Mouse (Mus musculus): ENCODE results near the gene Usp51.
A peak's percentile ranks its signal among the peaks of the same experiment; 100 is the strongest.
"Not testable (repeated sequence)": the region's sequence is repeated elsewhere in the genome, so short reads cannot be mapped to it uniquely, and the experiment has no call there.

The Usp51 gene

DNA sequence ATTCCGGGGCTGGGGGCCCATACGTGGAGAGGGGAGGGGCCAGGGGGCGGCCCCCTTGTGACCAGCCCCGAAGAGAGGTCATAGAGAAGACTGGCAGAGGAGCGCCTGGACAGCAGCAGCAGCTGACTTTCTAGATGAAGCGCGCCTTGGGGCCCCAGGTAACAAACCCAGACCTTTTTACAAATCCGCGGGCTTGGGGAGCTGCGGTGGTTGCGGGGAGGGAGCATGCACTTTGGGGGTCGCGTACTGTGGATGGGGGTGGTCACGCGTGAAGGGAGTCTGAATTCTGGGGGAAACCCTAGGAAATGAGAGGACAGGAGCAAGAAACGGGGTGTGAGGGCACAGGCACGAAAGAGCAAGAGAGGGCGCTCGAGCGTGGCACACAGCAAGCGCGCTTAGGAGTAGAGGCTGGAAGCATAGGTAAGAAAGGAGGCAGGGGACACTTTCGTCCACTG, at the start of gene Usp51:
Usp51 (plus strand) TSS at position 83 of the 455 bp plus-strand sequence.
- DNase-seq (ENCODE audit: low spot score in 2 of 2), result peak in 1 of 2 experiments; percentile 38

DNA sequence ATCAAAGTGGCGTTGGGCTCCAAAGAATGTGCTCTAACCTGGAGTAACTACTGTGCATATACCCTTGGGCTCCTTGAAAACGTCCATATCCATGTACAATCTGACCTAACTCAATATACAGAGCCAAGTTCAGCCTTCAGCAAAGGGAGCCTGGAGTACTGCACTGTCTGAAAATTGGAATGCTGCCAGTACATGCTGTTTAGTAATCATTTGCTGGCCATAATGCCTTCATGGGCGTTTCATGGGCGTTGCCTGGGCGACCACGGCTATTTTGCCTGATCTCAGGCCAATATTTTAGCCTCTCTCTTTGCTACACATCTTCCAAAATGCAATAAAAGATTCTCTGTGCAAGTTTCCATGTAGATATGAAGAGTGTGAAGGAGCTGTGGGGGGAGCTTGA, 36.7 kb upstream of the Usp51 start:
- no peak for DNase-seq (ENCODE audit: low spot score in 2 of 2)

DNA sequence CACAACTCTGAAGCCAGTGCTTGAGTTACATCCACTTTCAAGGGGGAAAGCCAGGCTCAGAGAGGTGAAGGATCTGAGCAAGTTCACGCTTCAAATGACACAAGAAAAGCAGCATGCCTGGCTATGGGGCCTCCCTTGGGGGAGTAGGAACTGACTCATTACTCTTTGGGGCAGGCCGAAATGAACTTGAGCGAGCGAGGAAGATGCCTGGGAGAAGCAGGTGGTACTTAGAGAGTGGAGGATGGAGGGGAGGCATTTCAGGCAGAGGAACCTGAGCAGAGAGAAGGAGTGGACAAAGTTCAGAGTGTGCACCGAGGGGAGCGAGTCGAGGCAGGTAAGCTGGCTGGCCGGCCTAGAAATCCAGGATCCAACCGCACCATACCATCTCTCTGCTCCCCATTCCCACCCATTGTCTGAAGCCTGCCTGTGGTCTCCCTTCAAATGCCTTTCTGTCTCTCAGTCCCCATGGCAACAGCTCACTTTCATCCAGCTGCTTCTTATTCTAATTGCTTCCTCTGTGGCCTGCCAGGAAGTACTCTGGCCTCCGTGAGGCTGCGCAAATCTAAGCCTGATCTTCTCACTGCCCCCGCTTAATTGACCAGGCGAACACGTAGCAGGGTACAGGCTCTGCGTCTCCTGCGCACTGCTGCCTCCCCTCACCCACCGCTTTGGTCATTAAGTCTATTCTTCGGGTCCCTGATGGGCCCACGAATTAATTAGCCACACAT, 32.6 kb upstream of the Usp51 start:
- not testable (repeated sequence) for DNase-seq (ENCODE audit: low spot score in 2 of 2)

DNA sequence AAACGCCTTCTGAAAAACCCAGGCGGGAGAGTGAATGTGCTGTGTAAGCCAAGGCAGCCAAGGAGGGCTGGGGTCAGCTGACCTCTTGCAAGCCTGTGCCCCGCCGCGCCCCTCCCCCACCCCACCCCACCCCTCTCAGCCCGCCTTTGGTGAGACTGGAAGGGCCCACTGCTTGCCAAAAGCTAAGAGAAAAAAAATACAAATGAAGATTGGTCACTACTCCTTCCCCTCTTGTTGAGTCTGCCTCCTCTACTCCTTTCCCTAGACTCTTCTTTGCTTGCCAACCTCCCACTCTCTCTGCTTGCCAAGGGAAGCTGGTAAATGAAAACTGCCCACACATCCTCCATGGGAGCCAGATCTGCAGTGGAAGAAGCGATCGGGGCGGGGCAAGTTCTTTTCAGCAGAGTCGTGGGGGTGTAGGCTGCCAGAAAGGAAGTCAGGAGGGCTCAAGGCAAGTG, 32.0 kb upstream of the Usp51 start:
- DNase-seq (ENCODE audit: low spot score in 2 of 2), result peak; percentile 45 to 78

DNA sequence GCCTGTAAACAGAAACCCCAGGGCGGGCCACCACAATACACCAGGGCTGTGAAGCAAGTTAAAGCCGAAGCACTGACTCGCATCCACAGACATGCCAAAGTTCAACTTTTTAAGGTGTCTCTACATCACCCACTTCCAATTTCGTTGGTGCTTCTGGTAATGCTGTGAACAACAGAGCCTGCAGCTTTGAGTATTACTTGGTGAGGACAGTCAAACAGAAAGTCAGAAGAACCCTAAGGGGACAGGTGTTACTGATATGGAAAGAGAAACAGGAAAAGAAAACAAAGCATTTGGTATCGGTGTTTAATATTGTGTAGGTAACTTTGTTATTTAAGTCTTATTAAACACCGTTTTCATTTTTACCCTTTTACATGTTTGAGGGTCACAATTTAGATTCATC, 29.7 kb upstream of the Usp51 start:
- DNase-seq (ENCODE audit: low spot score in 2 of 2), result no peak

DNA sequence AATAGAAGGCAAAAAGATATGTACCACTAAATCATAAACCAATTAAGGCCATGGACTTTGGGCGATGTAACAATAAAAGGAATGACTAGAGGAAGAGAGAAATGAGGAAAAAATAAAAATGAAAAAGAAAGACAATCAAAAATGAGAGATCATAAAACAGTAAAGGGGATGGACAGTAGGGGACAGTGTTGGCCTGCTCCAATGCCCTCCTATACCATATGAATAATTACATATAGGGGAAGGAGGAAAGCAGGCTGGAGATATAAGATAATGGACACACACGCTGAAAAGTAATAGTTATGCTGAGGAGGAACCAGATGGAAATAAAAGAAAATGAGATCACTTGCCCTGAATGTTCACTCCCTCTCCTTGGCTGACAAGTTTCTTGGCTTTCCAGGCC, 21.3 kb upstream of the Usp51 start:
- DNase-seq (ENCODE audit: low spot score in 2 of 2), result no peak

DNA sequence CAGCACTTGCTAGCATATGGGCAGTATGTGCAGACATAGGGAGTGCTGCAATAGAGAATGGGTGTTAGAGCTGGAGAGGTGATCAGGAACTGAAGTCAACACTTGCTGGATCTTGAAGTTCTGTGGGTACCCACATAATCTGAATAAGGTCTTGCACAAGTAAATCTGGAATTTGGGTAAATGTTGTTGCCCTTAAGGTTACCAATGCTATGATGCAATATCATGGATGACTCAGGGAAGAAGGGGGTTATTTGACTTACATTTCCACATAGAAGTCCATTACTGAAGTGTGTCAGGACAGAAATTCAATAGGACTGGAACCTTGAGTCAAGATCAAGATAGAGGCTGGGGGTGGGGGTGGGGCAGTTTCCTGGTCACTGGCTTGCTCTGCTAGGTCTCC, 16.4 kb upstream of the Usp51 start:
- DNase-seq (ENCODE audit: low spot score in 2 of 2), result not testable (repeated sequence)

DNA sequence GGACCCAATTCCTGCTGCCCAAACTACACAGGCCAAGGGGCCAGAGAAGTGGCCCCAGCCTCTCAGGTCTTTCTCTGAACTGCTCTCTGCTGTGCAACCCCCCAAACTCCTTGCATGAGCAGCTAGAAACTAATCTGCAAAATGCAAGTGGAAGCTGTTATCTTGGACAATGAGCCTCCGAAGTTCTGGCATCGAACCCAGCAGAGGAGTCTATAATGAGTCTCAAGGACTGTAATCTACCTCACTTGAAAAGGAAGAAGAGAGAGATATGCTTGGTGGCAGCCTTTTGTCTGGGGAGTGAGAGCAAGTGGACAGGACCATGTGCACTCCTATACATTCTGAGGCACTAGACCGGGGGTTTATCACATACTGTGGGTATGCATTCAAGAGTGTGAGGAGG, 10.2 kb upstream of the Usp51 start:
- DNase-seq (ENCODE audit: low spot score in 2 of 2), result not testable (repeated sequence)

DNA sequence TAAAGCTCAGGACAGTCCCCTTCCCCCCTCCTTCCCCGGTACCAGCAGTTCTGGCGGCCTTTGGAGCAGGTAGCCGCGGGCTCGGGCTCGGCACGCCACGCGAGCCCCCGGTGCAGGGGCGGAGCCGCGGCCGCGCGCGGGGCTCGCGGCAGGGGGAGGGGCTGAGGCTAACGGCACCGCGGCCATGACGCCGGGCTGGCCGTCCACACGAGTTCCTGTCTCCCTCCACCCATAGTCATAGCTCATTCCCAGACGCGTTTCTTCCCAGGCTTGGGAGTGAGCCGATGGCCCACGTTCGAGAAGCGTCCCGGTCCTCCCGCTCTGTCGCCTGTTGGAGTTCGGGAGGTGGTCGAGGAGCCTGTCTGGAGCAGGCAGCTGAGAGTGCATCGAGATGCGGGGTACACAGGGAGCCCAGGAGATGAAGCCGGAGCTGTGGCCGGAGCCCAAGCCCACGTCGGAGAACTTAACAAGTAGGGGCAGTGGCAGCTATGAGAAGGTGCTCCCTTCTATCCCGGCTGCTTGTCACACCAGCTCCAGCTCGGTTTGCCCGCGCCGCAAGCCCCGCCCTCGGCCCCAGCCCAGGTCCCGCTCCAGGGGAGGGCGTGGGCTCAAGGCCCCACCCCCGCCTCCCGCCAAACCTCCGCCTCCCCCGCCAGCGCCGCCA, 884 bp downstream of the Usp51 start:
- peak in 1 of 2 experiments; percentile 8 for DNase-seq (ENCODE audit: low spot score in 2 of 2)

DNA sequence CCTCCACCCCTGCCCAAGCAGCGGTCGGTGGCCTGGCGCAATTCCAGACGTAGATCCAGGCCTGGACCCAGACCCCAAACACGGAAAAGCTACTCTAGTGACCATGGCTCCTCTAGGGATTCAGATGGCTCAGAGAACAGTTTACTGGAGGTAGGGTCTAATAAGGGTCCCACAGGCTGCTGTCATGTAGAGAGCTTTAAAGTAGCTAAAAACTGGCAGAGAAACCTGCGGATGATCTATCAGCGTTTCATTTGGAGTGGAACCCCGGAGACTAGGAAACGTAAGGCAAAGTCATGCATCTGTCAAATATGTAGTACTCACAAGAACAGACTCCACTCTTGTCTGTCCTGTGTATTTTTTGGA, 1.4 kb downstream of the Usp51 start:
- no peak for DNase-seq (ENCODE audit: low spot score in 2 of 2)

DNA sequence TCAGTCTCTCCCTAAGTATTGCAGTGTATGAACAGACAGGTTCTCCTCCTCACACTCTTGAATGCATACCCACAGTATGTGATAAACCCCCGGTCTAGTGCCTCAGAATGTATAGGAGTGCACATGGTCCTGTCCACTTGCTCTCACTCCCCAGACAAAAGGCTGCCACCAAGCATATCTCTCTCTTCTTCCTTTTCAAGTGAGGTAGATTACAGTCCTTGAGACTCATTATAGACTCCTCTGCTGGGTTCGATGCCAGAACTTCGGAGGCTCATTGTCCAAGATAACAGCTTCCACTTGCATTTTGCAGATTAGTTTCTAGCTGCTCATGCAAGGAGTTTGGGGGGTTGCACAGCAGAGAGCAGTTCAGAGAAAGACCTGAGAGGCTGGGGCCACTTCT, 19.0 kb downstream of the Usp51 start:
- not testable (repeated sequence) for DNase-seq (ENCODE audit: low spot score in 2 of 2)

DNA sequence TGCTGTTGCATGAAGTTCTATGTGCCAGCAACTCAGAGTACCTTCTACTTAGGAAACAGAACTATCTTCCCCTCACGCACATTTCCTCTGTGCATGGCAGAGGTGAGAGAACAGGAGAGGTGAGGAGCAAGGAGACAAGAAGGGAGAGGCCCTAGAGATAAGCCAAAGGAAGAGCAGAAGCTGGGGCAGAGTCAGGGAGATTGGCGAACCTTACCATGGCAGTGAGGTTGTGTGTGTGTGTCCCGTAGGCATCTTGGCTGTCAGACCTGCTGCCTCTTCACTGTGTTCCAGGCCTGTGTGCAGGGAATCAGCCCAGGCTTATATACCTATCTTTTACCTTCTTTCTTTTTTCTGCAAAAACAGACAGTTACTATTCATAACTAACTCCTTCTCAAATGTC, 19.4 kb downstream of the Usp51 start:
- DNase-seq (ENCODE audit: low spot score in 2 of 2), result not testable (repeated sequence)

DNA sequence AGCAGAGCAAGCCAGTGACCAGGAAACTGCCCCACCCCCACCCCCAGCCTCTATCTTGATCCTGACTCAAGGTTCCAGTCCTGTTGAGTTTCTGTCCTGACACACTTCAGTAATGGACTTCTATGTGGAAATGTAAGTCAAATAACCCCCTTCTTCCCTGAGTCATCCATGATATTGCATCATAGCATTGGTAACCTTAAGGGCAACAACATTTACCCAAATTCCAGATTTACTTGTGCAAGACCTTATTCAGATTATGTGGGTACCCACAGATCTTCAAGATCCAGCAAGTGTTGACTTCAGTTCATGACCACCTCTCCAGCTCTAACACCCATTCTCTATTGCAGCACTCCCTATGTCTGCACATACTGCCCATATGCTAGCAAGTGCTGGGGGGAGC, 25.3 kb downstream of the Usp51 start:
- DNase-seq (ENCODE audit: low spot score in 2 of 2), result not testable (repeated sequence)

DNA sequence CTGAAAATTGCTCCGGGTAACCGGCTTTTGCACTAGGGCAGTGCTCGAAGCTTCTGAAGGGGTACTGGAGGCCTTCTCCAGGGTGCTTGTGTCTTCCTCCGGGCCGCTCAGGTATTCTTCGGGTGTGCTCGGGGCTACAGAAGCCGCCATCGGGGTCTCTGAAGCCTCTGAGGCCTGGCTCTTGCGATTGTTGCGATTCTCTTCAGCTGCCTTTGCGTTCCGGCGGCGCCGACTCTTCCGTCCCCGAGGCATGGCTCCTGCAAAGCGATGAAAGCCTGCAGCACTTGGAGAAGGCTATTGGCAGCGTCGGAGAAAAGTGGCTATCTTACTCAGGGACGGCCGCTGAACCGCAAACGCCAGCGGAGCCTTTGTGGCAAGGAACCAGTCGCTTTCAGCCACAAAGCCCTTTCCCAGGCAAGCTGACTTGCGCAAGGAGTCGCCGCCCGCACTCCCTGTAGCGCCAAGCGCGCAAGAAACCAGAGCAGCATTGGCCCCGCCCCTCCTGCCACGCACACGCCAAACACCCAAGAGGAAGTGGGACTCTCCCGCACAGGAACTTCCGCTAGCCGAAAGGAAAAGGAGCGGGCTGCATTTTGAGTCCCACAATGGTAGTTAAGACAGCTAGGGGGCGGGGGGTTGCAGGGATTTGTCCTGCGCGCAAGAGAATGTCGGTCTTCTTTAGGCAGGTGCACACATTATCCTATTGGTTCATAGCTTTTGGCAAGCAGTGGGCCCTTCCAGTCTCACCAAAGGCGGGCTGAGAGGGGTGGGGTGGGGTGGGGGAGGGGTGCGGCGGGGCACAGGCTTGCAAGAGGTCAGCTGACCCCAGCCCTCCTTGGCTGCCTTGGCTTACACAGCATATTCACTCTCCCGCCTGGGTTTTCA, 31.1 kb downstream of the Usp51 start, which contains the start of gene Mageh1:
Mageh1 (minus strand) TSS at position 489 of the 885 bp plus-strand sequence.
- peak; percentile 48 to 82 for DNase-seq (ENCODE audit: low spot score in 2 of 2)

DNA sequence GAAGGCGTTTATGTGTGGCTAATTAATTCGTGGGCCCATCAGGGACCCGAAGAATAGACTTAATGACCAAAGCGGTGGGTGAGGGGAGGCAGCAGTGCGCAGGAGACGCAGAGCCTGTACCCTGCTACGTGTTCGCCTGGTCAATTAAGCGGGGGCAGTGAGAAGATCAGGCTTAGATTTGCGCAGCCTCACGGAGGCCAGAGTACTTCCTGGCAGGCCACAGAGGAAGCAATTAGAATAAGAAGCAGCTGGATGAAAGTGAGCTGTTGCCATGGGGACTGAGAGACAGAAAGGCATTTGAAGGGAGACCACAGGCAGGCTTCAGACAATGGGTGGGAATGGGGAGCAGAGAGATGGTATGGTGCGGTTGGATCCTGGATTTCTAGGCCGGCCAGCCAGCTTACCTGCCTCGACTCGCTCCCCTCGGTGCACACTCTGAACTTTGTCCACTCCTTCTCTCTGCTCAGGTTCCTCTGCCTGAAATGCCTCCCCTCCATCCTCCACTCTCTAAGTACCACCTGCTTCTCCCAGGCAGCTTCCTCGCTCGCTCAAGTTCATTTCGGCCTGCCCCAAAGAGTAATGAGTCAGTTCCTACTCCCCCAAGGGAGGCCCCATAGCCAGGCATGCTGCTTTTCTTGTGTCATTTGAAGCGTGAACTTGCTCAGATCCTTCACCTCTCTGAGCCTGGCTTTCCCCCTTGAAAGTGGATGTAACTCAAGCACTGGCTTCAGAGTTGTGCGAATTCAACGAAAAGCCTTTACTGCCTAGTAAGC, 31.9 kb downstream of the Usp51 start:
- DNase-seq (ENCODE audit: low spot score in 2 of 2), result not testable (repeated sequence)
